Comparison of ENCODE assay signal across 8 mouse cellular contexts in the genomic region with DNA sequence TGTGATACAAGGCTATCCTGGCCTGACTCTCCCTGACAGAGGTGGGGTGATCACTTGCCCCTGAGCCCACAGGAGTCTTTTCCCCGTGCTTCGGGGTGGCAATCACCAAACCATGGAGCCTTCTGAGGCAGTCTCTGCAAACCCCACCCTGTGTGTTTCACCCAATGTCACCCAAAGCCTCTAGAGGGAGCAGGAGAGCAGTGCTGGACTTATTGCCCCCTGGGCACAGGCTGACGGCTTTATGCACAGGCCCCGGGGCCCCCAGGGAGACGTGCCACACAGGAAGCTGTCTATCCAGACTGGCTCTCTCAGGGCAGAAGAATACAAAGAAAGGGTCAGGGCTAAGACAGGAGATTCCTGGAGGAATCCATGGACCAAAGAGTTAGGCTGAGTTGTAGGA. TPM values are rescaled to one million over a fixed set of nuclear protein-coding genes. Genes with fewer than 3 reads are reported as not detected.
DNase-seq lines count a peak whose midpoint lies in the region; ATAC-seq lines count a peak whose summit lies in the region.

No protein-coding gene starts in this region.

- no peaks in the 10 kb centered on the region for H3K9me3 ChIP-seq in limb, embryonic 10.5 days (replicated peaks)
- no peaks in the 10 kb centered on the region for H3K9me3 ChIP-seq in hindbrain, embryonic 14.5 days (ENCODE audit: control insufficient read depth, low read length)

- H3K4me2 ChIP-seq in hindbrain, embryonic 14.5 days (replicated peaks) = no peak overlapping the region

- WGBS in limb, embryonic 10.5 days = 73% methylated on average over 5 of the region's 5 CpGs
- WGBS in hindbrain, embryonic 14.5 days = 54% methylated on average over 5 of the region's 5 CpGs

- DNase-seq in adrenal gland, postnatal 10 days = peak; percentile 62
- DNase-seq in adrenal gland, postnatal 25 days = no peak
- peak; percentile 65 for DNase-seq in urinary bladder, postnatal 14 days (ENCODE audit: low spot score)
- DNase-seq in urinary bladder, postnatal 10 days (ENCODE audit: low spot score) = no peak
- DNase-seq in limb, embryonic 10.5 days (ENCODE audit: low spot score) = no peak
- peak; percentile 72 for DNase-seq in naive thymus-derived CD4-positive, alpha-beta T cell, adult 2 months (ENCODE audit: low read depth)
- DNase-seq in cerebellum, postnatal 25 days = no peak
- DNase-seq in hindbrain, embryonic 14.5 days (ENCODE audit: low spot score) = no peak

- H3K9ac ChIP-seq in hindbrain, embryonic 14.5 days = no peak overlapping the region

- H3K27ac ChIP-seq in limb, embryonic 10.5 days = peak overlapping the region; percentile 37; the same call in 1 of the 2 replicates
- no peak overlapping the region for H3K27ac ChIP-seq in hindbrain, embryonic 14.5 days

- H3K27me3 ChIP-seq in limb, embryonic 10.5 days (ENCODE audit: low read depth, poor library complexity, severe bottlenecking) = no peaks in the 10 kb centered on the region
- H3K27me3 ChIP-seq in hindbrain, embryonic 14.5 days (ENCODE audit: control insufficient read depth, insufficient read depth, low read length) = no peaks in the 10 kb centered on the region

- no peak overlapping the region for H3K4me3 ChIP-seq in limb, embryonic 10.5 days
- no peak overlapping the region for H3K4me3 ChIP-seq in hindbrain, embryonic 14.5 days (replicated peaks; ENCODE audit: low read length)

- H3K4me1 ChIP-seq in limb, embryonic 10.5 days = peaks cover 14% of the 10 kb centered on the region
- H3K4me1 ChIP-seq in hindbrain, embryonic 14.5 days (replicated peaks; ENCODE audit: control insufficient read depth, insufficient read depth, low read length) = no peaks in the 10 kb centered on the region

- ATAC-seq in hindbrain, embryonic 14.5 days (ENCODE audit: low FRiP score) = no peak

- H3K36me3 ChIP-seq in limb, embryonic 10.5 days = no peaks in the 10 kb centered on the region
- H3K36me3 ChIP-seq in hindbrain, embryonic 14.5 days (replicated peaks; ENCODE audit: control insufficient read depth, insufficient read depth) = no peaks in the 10 kb centered on the region

RNA-seq across cellular contexts. Expression of a gene that starts 9.1 kb away (rescaled TPM):
- total RNA-seq in adrenal gland, postnatal 10 days (2021) = 100 to 1,000 TPM; 305 to 366 TPM
- total RNA-seq in adrenal gland, postnatal 25 days (2021) = 429 and 459 TPM in 2 replicates
- polyA plus RNA-seq in limb, embryonic 10.5 days (2016; fragmentation: Nextera tagmentation; extraction: Ambion mirVana) = 2.0 and 3.1 TPM in 2 replicates
- polyA plus RNA-seq in hindbrain, embryonic 14.5 days (2014; fragmentation: Nextera tagmentation; extraction: Ambion mirVana) = 4.1 and 6.5 TPM in 2 replicates

Comparison
In these comparisons a context has a peak if more than half of its experiments do, and no peak if none do; other contexts are left out.
1. DNase-seq: peak in adrenal gland, postnatal 10 days (single experiment), urinary bladder, postnatal 14 days (single experiment) and naive thymus-derived CD4-positive, alpha-beta T cell, adult 2 months (single experiment); none in adrenal gland, postnatal 25 days (single experiment), urinary bladder, postnatal 10 days (single experiment), limb, embryonic 10.5 days (single experiment), cerebellum, postnatal 25 days (0 of 2) and hindbrain, embryonic 14.5 days (single experiment).